Mouse (Mus musculus): ENCODE results near the gene Cdkal1. TPM values are rescaled to one million over a fixed set of nuclear protein-coding genes. Genes with fewer than 3 reads are reported as not detected.

The Cdkal1 gene
- polyA plus RNA-seq, 1 experiment from 2014 or later: 14.7 TPM

DNA sequence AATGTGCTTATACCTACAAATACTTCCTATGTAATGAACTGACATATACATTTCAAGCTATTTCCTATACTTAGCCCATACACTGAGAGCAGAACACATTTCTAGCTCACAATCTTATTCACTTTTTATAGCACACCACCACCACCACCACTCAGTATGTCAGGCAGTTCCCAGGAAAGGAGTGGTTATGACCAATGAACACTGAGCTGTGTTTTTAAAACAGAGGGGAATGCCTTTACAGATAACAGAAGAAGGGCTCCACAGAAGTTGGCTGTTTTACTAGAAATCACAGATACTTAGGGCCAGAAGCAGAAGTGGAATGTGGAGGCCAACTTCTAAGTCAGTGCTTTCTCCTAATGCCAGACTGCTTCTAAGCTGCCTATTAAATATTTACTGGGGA is 121.0 kb downstream of the Cdkal1 start:
- Histone ChIP-seq H3K27ac (replicated peaks) (no peak overlapping the region), H3K27me3 (ENCODE audit: control insufficient read depth, insufficient read depth, low read length) (no peaks in the 10 kb centered on the region), H3K4me3 (ENCODE audit: low read depth, low read length) (no peak overlapping the region), H3K9me3 (ENCODE audit: control insufficient read depth, low read length) (no peaks in the 10 kb centered on the region), H3K9ac (ENCODE audit: low read length) (no peak overlapping the region), H3K4me2 (replicated peaks; ENCODE audit: low read depth) (no peak overlapping the region), H3K4me1 (replicated peaks; ENCODE audit: control insufficient read depth, insufficient read depth) (no peaks in the 10 kb centered on the region), H3K36me3 (ENCODE audit: control insufficient read depth, insufficient read depth, low read length) (no peaks in the 10 kb centered on the region)
- no peak for DNase-seq (ENCODE audit: low spot score)
- no peak for ATAC-seq (ENCODE audit: low FRiP score, low TSS enrichment)
- TF ChIP-seq CTCF (IDR thresholded peaks at IDR 0.05; ENCODE audit: low read depth): no peak

DNA sequence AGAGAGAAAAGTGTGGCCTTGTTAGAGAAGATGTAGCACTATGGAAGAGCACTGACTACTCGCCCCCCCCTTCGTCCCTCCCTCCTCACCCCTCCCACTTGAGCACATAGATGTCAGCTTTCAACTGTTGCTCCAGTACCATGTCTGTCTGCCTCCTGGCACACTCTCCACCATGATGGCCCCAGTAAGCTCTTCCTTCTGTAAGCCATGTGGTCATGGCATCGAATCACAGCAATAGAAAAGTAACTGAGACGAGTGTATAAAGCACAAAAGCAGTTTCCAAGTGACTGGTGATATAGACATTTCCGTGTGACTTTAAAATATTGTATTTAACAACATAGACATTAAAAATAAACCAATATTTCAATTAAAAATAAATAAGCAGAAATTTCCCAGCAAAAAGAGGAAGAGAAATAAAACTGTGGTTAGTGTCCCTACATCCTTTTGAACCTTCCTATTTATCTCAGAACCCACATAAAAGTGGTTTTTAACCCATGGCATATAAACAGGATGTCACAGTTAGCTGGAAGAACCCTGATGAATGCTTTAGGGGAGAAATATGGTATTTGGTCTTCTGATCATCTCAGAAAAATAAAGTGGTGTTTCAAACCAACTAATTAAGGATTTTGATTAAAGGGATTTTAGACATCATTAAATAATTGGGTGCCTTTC is 129.2 kb downstream of the Cdkal1 start:
- Histone ChIP-seq H3K27ac (replicated peaks) (no peak overlapping the region), H3K9ac (ENCODE audit: low read length) (no peak overlapping the region), H3K4me3 (ENCODE audit: low read depth, low read length) (no peak overlapping the region), H3K9me3 (ENCODE audit: control insufficient read depth, low read length) (no peaks in the 10 kb centered on the region), H3K4me1 (replicated peaks; ENCODE audit: control insufficient read depth, insufficient read depth) (no peaks in the 10 kb centered on the region), H3K27me3 (ENCODE audit: control insufficient read depth, insufficient read depth, low read length) (no peaks in the 10 kb centered on the region), H3K36me3 (ENCODE audit: control insufficient read depth, insufficient read depth, low read length) (no peaks in the 10 kb centered on the region), H3K4me2 (replicated peaks; ENCODE audit: low read depth) (no peak overlapping the region)
- DNase-seq (ENCODE audit: low spot score) (no peak), ATAC-seq (ENCODE audit: low FRiP score, low TSS enrichment) (no peak)
- WGBS: 86% methylated on average over 5 of the region's 5 CpGs
- TF ChIP-seq EP300 (optimal IDR thresholded peaks at IDR 0.05) (no peak), CTCF (IDR thresholded peaks at IDR 0.05; ENCODE audit: low read depth) (no peak)

DNA sequence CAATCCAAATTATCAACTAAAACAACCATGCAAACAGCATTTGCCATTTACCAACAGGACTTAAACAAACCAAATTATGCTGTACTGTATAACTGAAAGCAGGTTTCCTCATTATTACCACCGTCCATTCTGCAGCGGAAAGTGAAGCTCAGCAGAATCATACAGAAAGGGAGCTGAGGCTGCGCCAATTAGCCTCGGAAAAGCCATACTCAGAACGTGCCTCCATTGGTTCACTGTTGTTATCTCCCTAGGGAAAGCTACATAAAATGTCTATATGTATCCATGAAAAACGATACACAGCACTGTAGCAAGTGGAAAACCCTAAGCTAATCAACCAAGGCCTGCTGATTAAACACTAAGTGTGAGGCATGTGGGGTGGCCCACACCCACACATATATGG is 130.6 kb downstream of the Cdkal1 start:
- H3K27me3 ChIP-seq (ENCODE audit: control insufficient read depth, insufficient read depth, low read length): no peaks in the 10 kb centered on the region
- 81% methylated on average over 6 of the region's 6 CpGs for WGBS
- ATAC-seq (ENCODE audit: low FRiP score, low TSS enrichment): no peak

DNA sequence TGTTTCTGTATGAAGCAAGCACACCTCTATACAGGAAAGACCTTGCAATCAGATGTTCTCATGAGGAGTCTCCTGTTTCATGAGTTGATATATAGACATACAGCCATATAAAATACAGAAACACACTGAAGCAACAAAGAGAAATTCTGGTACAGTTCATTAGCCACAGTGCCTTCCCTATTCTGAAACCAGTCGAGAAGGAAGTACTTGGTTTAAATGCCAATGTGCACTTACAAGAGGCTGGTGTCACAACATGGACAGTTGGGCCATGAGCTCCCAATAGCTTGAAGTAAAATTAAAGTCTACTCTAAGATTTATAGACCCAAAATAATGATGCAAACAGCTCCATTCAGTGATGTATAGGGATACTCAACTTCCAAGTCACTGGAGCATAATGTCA is 132.3 kb downstream of the Cdkal1 start:
- TF ChIP-seq EP300 (optimal IDR thresholded peaks at IDR 0.05) (no peak), CTCF (IDR thresholded peaks at IDR 0.05; ENCODE audit: low read depth) (no peak)
- Histone ChIP-seq H3K27me3 (ENCODE audit: control insufficient read depth, insufficient read depth, low read length) (no peaks in the 10 kb centered on the region), H3K27ac (replicated peaks) (no peak overlapping the region), H3K4me1 (replicated peaks; ENCODE audit: control insufficient read depth, insufficient read depth) (no peaks in the 10 kb centered on the region), H3K36me3 (ENCODE audit: control insufficient read depth, insufficient read depth, low read length) (no peaks in the 10 kb centered on the region), H3K9me3 (ENCODE audit: control insufficient read depth, low read length) (no peaks in the 10 kb centered on the region), H3K9ac (ENCODE audit: low read length) (no peak overlapping the region), H3K4me2 (replicated peaks; ENCODE audit: low read depth) (no peak overlapping the region), H3K4me3 (ENCODE audit: low read depth, low read length) (no peak overlapping the region)
- DNase-seq (ENCODE audit: low spot score) (no peak), ATAC-seq (ENCODE audit: low FRiP score, low TSS enrichment) (no peak)
- WGBS: 78% methylated on average over 1 of the region's 1 CpGs

More for the DNA sequence above, 130.6 kb downstream of the Cdkal1 start:
- Histone ChIP-seq H3K4me1 (replicated peaks; ENCODE audit: control insufficient read depth, insufficient read depth) (no peaks in the 10 kb centered on the region), H3K9me3 (ENCODE audit: control insufficient read depth, low read length) (no peaks in the 10 kb centered on the region), H3K9ac (ENCODE audit: low read length) (no peak overlapping the region), H3K4me3 (ENCODE audit: low read depth, low read length) (no peak overlapping the region), H3K36me3 (ENCODE audit: control insufficient read depth, insufficient read depth, low read length) (no peaks in the 10 kb centered on the region), H3K27ac (replicated peaks) (no peak overlapping the region), H3K4me2 (replicated peaks; ENCODE audit: low read depth) (no peak overlapping the region)
- DNase-seq (ENCODE audit: low spot score): no peak
- TF ChIP-seq EP300 (optimal IDR thresholded peaks at IDR 0.05): no peak
- no peak for TF ChIP-seq CTCF (IDR thresholded peaks at IDR 0.05; ENCODE audit: low read depth)

DNA sequence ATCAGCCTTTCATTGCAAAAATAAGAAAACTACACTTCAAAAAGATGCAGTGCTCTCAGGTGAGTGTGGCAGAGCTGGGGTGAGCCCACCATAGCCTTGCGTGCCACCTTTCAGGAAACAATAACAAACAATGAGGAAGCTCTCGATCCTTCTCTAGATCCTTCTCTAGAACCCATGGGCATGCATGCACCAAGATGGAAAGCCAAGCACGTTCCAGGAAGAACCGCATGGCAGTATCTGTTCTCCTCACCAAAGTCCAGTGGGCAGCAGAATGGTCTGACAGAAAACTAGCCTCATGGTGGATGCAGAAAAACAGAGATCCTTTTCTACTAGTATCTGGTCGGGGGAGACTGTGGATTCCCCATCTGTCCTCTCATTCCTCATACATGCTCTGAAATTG is 134.3 kb downstream of the Cdkal1 start:
- no peak overlapping the region for H3K4me3 ChIP-seq (ENCODE audit: low read depth, low read length)
- no peak overlapping the region for H3K4me2 ChIP-seq (replicated peaks; ENCODE audit: low read depth)
- H3K27ac ChIP-seq (replicated peaks): no peak overlapping the region
- 91% methylated on average over 5 of the region's 5 CpGs for WGBS
- no peak overlapping the region for H3K9ac ChIP-seq (ENCODE audit: low read length)
- no peak for TF ChIP-seq EP300 (optimal IDR thresholded peaks at IDR 0.05)
- TF ChIP-seq CTCF (IDR thresholded peaks at IDR 0.05; ENCODE audit: low read depth): no peak
- no peaks in the 10 kb centered on the region for H3K4me1 ChIP-seq (replicated peaks; ENCODE audit: control insufficient read depth, insufficient read depth)
- no peaks in the 10 kb centered on the region for H3K9me3 ChIP-seq (ENCODE audit: control insufficient read depth, low read length)
- ATAC-seq (ENCODE audit: low FRiP score, low TSS enrichment) (no peak), DNase-seq (ENCODE audit: low spot score) (no peak)
- no peaks in the 10 kb centered on the region for H3K27me3 ChIP-seq (ENCODE audit: control insufficient read depth, insufficient read depth, low read length)
- H3K36me3 ChIP-seq (ENCODE audit: control insufficient read depth, insufficient read depth, low read length): no peaks in the 10 kb centered on the region

DNA sequence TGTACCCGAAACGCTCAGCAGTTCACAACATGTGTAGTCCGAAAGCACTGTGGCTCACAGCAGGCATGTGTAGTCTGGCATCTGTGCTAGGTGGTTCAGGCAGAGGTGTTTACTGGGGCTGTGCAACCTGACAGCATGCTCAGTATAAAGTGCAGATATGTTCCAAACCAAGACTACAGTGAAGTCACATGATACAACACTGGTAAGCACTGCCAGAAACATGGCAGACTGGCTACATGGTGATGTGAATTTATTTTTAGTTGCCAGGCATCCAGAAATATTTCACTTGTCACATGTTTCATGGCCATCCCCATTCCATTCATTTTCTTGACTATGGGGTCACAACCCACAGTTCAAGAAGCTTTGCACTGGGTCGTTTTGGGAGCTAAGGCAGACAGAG is 138.9 kb downstream of the Cdkal1 start:
- Histone ChIP-seq H3K4me2 (replicated peaks; ENCODE audit: low read depth) (no peak overlapping the region), H3K27me3 (ENCODE audit: control insufficient read depth, insufficient read depth, low read length) (no peaks in the 10 kb centered on the region), H3K9ac (ENCODE audit: low read length) (no peak overlapping the region), H3K4me1 (replicated peaks; ENCODE audit: control insufficient read depth, insufficient read depth) (no peaks in the 10 kb centered on the region), H3K9me3 (ENCODE audit: control insufficient read depth, low read length) (no peaks in the 10 kb centered on the region), H3K4me3 (ENCODE audit: low read depth, low read length) (no peak overlapping the region), H3K27ac (replicated peaks) (no peak overlapping the region), H3K36me3 (ENCODE audit: control insufficient read depth, insufficient read depth, low read length) (no peaks in the 10 kb centered on the region)
- 80% methylated on average over 4 of the region's 4 CpGs for WGBS
- no peak for ATAC-seq (ENCODE audit: low FRiP score, low TSS enrichment)
- no peak for TF ChIP-seq EP300 (optimal IDR thresholded peaks at IDR 0.05)
- no peak for TF ChIP-seq CTCF (IDR thresholded peaks at IDR 0.05; ENCODE audit: low read depth)
- no peak for DNase-seq (ENCODE audit: low spot score)
